Mouse (Mus musculus): ENCODE results near the gene Aldh1b1. TPM values are rescaled to one million over a fixed set of nuclear protein-coding genes. Genes with fewer than 3 reads are reported as not detected.

The Aldh1b1 gene
- total RNA-seq, 2 experiments from 2014 or later = 4.6 to 7.1 TPM

Other genes starting within 250 kb of the Aldh1b1 start
- 1 to 10 TPM in 1 of 2 experiments, under 1 TPM in 1; 0.67 to 1.0 TPM for gene Igfbpl1, start 27.9 kb downstream of the Aldh1b1 start, total RNA-seq (2021)
- gene Stra6l, start 49.6 kb downstream of the Aldh1b1 start, total RNA-seq (2021) = not detected
- gene Ccdc180, start 91.3 kb downstream of the Aldh1b1 start, total RNA-seq (2021) = under 1 TPM; 0.12 to 0.14 TPM
- gene Tdrd7, start 166.3 kb downstream of the Aldh1b1 start, total RNA-seq (2021) = 10 to 100 TPM; 24.7 to 24.9 TPM
- gene Tmod1, start 239.9 kb downstream of the Aldh1b1 start, total RNA-seq (2021) = 10 to 100 TPM; 43.6 to 49.5 TPM